Mouse (Mus musculus) stomach, embryonic 14.5 days (tissue): ENCODE measurements around the gene Ctdsp1. TPM values are rescaled to one million over a fixed set of nuclear protein-coding genes. Genes with fewer than 3 reads are reported as not detected.

Source experiments
- ATAC-seq: fragments of 200-750 bp; cut with Nextera tagmentation; 2 replicates; pipeline ENCODE4 v1.8.0; 2017; ENCODE audit warnings: low read depth, moderate TSS enrichment; ENCODE audit not compliant: insufficient number of reproducible peaks, insufficient read depth, low FRiP score
- H3K27ac ChIP-seq: fragments of 300-500 bp; sonication (generic); 2 replicates; pipeline ENCODE4 v1.5.1; 2014; ENCODE audit warnings: mild to moderate bottlenecking, low read length, moderate library complexity, mixed read lengths
- H3K27me3 ChIP-seq: fragments of 300-500 bp; sonication (generic); 2 replicates; pipeline ENCODE4 v1.6.1; 2014; ENCODE audit warnings: low read length, control low read depth, mixed read lengths; ENCODE audit not compliant: control insufficient read depth, insufficient read depth
- H3K36me3 ChIP-seq: fragments of 300-500 bp; sonication (generic); 2 replicates; pipeline ENCODE4 v1.6.1; 2014; ENCODE audit warnings: mild to moderate bottlenecking, control low read depth, low read length, moderate library complexity, mixed read lengths; ENCODE audit not compliant: control insufficient read depth, insufficient read depth
- H3K4me1 ChIP-seq: fragments of 300-500 bp; sonication (generic); 2 replicates; pipeline ENCODE4 v1.6.1; 2014; ENCODE audit warnings: low read length, control low read depth, mixed read lengths; ENCODE audit not compliant: control insufficient read depth, insufficient read depth
- H3K4me2 ChIP-seq: fragments of 300-500 bp; sonication (generic); replicated peaks from 2 replicates; pipeline ENCODE4 v1.6.1; 2014; ENCODE audit warnings: low read depth, low read length, control low read depth
- H3K4me3 ChIP-seq: fragments of 300-500 bp; sonication (generic); 2 replicates; pipeline ENCODE4 v1.5.1; 2014; ENCODE audit warnings: low read depth, low read length, control low read depth
- H3K9ac ChIP-seq: fragments of 300-500 bp; sonication (generic); replicated peaks from 2 replicates; pipeline ENCODE4 v1.6.1; 2014; ENCODE audit warnings: low read depth, mild to moderate bottlenecking, control low read depth, low read length, moderate library complexity, mixed read lengths
- H3K9me3 ChIP-seq: fragments of 300-500 bp; sonication (generic); 2 replicates; pipeline ENCODE4 v1.6.1; 2016; ENCODE audit warnings: low read depth, low read length, control low read depth; ENCODE audit not compliant: control insufficient read depth
- WGBS: fragments of 180-500 bp; shearing (Covaris S2); extraction: QIAGEN DNeasy Blood & Tissue Kit; methylation state at CpG from one replicate; pipeline ENCODE4 v1.1.7; 2014; 5-methylcytosine and 5-hydroxymethylcytosine counted together
- polyA plus RNA-seq: library from polyadenylated mRNA; unstranded; fragments of >200 nt; fragmentation: Nextera tagmentation; extraction: Ambion mirVana; gene quantifications from 2 replicates; pipeline ENCODE4 v1.2.1, GENCODE M21; 2014

Ctdsp1 gene
- polyA plus RNA-seq, 1 experiment from 2014 or later: 88.0 TPM

- Histone ChIP-seq H3K36me3 (no peaks in the 10 kb centered on the region), H3K4me2 (no peak overlapping the region), H3K4me1 (no peaks in the 10 kb centered on the region), H3K27ac (no peak overlapping the region), H3K27me3 (no peaks in the 10 kb centered on the region), H3K4me3 (no peak overlapping the region), H3K9me3 (no peaks in the 10 kb centered on the region), H3K9ac (no peak overlapping the region)
- 34% methylated on average over 2 of the region's 2 CpGs for WGBS
- no peak for ATAC-seq
Measured at GRCm38 (mm10) chr1:74411753-74412325, 20.5 kb downstream of the Ctdsp1 start.

GRCm38 (mm10) chr1:74412711-74413110, 21.4 kb downstream of the Ctdsp1 start:
- Histone ChIP-seq H3K27ac (no peak overlapping the region), H3K27me3 (no peaks in the 10 kb centered on the region), H3K4me1 (no peaks in the 10 kb centered on the region), H3K4me2 (no peak overlapping the region), H3K9ac (no peak overlapping the region), H3K9me3 (no peaks in the 10 kb centered on the region), H3K4me3 (no peak overlapping the region), H3K36me3 (no peaks in the 10 kb centered on the region)
- 81% methylated on average over 8 of the region's 8 CpGs for WGBS
- ATAC-seq: no peak

GRCm38 (mm10) chr1:74415143-74415542, 23.8 kb downstream of the Ctdsp1 start:
- H3K4me1 ChIP-seq: no peaks in the 10 kb centered on the region
- H3K9ac ChIP-seq: no peak overlapping the region
- no peak for ATAC-seq
- no peak overlapping the region for H3K27ac ChIP-seq
- no peak overlapping the region for H3K4me2 ChIP-seq
- no peaks in the 10 kb centered on the region for H3K9me3 ChIP-seq
- WGBS: 38% methylated on average over 4 of the region's 4 CpGs
- no peak overlapping the region for H3K4me3 ChIP-seq
- no peaks in the 10 kb centered on the region for H3K27me3 ChIP-seq
- H3K36me3 ChIP-seq: no peaks in the 10 kb centered on the region

- ATAC-seq: no peak
- H3K4me1 ChIP-seq: peaks cover 4% of the 10 kb centered on the region; the same call in 1 of the 2 replicates
- H3K36me3 ChIP-seq: no peaks in the 10 kb centered on the region
- no peaks in the 10 kb centered on the region for H3K9me3 ChIP-seq
- 74% methylated on average over 17 of the region's 17 CpGs for WGBS
- H3K9ac ChIP-seq: no peak overlapping the region
- H3K4me2 ChIP-seq: no peak overlapping the region
- no peak overlapping the region for H3K4me3 ChIP-seq
- no peak overlapping the region for H3K27ac ChIP-seq
- no peaks in the 10 kb centered on the region for H3K27me3 ChIP-seq
Measured at GRCm38 (mm10) chr1:74418747-74419439, 27.6 kb downstream of the Ctdsp1 start.

- Histone ChIP-seq H3K4me2 (no peak overlapping the region), H3K4me1 (peaks cover 4% of the 10 kb centered on the region; the same call in 1 of the 2 replicates), H3K27ac (no peak overlapping the region), H3K36me3 (no peaks in the 10 kb centered on the region), H3K9me3 (no peaks in the 10 kb centered on the region), H3K9ac (no peak overlapping the region), H3K4me3 (no peak overlapping the region), H3K27me3 (no peaks in the 10 kb centered on the region)
- ATAC-seq: no peak
- 56% methylated on average over 9 of the region's 9 CpGs for WGBS
Measured at GRCm38 (mm10) chr1:74419440-74419794, 28.1 kb downstream of the Ctdsp1 start.

- Histone ChIP-seq H3K27ac (no peak overlapping the region), H3K4me1 (peaks cover 4% of the 10 kb centered on the region; the same call in 1 of the 2 replicates), H3K36me3 (no peaks in the 10 kb centered on the region), H3K4me2 (no peak overlapping the region), H3K9me3 (no peaks in the 10 kb centered on the region), H3K9ac (no peak overlapping the region), H3K4me3 (no peak overlapping the region), H3K27me3 (no peaks in the 10 kb centered on the region)
- no peak for ATAC-seq
- WGBS: 28% methylated on average over 8 of the region's 8 CpGs
Measured at GRCm38 (mm10) chr1:74423147-74423546, 31.8 kb downstream of the Ctdsp1 start.

- peaks cover 4% of the 10 kb centered on the region; the same call in 1 of the 2 replicates for H3K4me1 ChIP-seq
- H3K27me3 ChIP-seq: no peaks in the 10 kb centered on the region
- no peak for ATAC-seq
- no peaks in the 10 kb centered on the region for H3K9me3 ChIP-seq
- H3K9ac ChIP-seq: no peak overlapping the region
- no peak overlapping the region for H3K4me2 ChIP-seq
- no peak overlapping the region for H3K4me3 ChIP-seq
- 54% methylated on average over 7 of the region's 7 CpGs for WGBS
- H3K27ac ChIP-seq: no peak overlapping the region
- no peaks in the 10 kb centered on the region for H3K36me3 ChIP-seq
Measured at GRCm38 (mm10) chr1:74425845-74426244, 34.5 kb downstream of the Ctdsp1 start.

GRCm38 (mm10) chr1:74433220-74433619, 41.9 kb downstream of the Ctdsp1 start:
- no peak for ATAC-seq
- no peaks in the 10 kb centered on the region for H3K4me1 ChIP-seq
- no peaks in the 10 kb centered on the region for H3K9me3 ChIP-seq
- H3K27me3 ChIP-seq: no peaks in the 10 kb centered on the region
- H3K36me3 ChIP-seq: peaks cover 10% of the 10 kb centered on the region; the same call in 1 of the 2 replicates
- H3K9ac ChIP-seq: no peak overlapping the region
- no peak overlapping the region for H3K27ac ChIP-seq
- H3K4me3 ChIP-seq: no peak overlapping the region
- no peak overlapping the region for H3K4me2 ChIP-seq
- WGBS: 80% methylated on average over 6 of the region's 6 CpGs
